Mouse (Mus musculus) heart, embryonic 16.5 days (tissue): ENCODE data around the gene Setd1b. TPM values are rescaled to one million over a fixed set of nuclear protein-coding genes. Genes with fewer than 3 reads are reported as not detected.

Experiments
- ATAC-seq: fragments of 200-750 bp; cut with Nextera tagmentation; replicated peaks from 2 replicates; pipeline ENCODE4 v1.8.0; 2017; ENCODE audit warnings: moderate number of reproducible peaks; ENCODE audit not compliant: insufficient read depth, low FRiP score; ENCODE audit errors: extremely low read depth
- H3K27ac ChIP-seq: fragments of 300-500 bp; sonication (generic); 2 replicates; pipeline ENCODE4 v1.5.1; 2014; ENCODE audit warnings: mild to moderate bottlenecking, low read length, control low read depth, moderate library complexity
- H3K27me3 ChIP-seq: fragments of 300-500 bp; sonication (generic); 2 replicates; pipeline ENCODE4 v1.6.1; 2014; ENCODE audit warnings: low read length, mixed read lengths; ENCODE audit not compliant: control insufficient read depth, insufficient read depth
- H3K36me3 ChIP-seq: fragments of 300-500 bp; sonication (generic); 2 replicates; pipeline ENCODE4 v1.6.1; 2014; ENCODE audit not compliant: control insufficient read depth, insufficient read depth
- H3K4me1 ChIP-seq: fragments of 300-500 bp; sonication (generic); 2 replicates; pipeline ENCODE4 v1.6.1; 2014; ENCODE audit warnings: low read length, mixed read lengths; ENCODE audit not compliant: control insufficient read depth, insufficient read depth
- H3K4me2 ChIP-seq: fragments of 300-500 bp; sonication (generic); 2 replicates; pipeline ENCODE4 v1.6.1; 2014; ENCODE audit warnings: low read depth, mild to moderate bottlenecking, control low read depth, low read length
- H3K4me3 ChIP-seq: fragments of 300-500 bp; sonication (generic); 2 replicates; pipeline ENCODE4 v1.5.1; 2014; ENCODE audit warnings: mild to moderate bottlenecking, control low read depth, low read length
- H3K9ac ChIP-seq: fragments of 300-500 bp; sonication (generic); 2 replicates; pipeline ENCODE4 v1.6.1; 2014; ENCODE audit warnings: low read length, control low read depth
- H3K9me3 ChIP-seq: fragments of 300-500 bp; sonication (generic); replicated peaks from 2 replicates; pipeline ENCODE4 v1.6.1; 2016; ENCODE audit warnings: low read length; ENCODE audit not compliant: control insufficient read depth
- WGBS: fragments of 180-500 bp; shearing (Covaris S2); extraction: QIAGEN DNeasy Blood & Tissue Kit; methylation state at CpG from one replicate; pipeline ENCODE4 v1.1.7; 2014; 5-methylcytosine and 5-hydroxymethylcytosine counted together
- polyA plus RNA-seq: library from polyadenylated mRNA; unstranded; fragments of >200 nt; fragmentation: Nextera tagmentation; extraction: Ambion mirVana; gene quantifications from 2 replicates; pipeline ENCODE4 v1.2.1, GENCODE M21; 2015

Gene Setd1b
- polyA plus RNA-seq, 1 experiment from 2014 or later, result 6.5 TPM

DNA sequence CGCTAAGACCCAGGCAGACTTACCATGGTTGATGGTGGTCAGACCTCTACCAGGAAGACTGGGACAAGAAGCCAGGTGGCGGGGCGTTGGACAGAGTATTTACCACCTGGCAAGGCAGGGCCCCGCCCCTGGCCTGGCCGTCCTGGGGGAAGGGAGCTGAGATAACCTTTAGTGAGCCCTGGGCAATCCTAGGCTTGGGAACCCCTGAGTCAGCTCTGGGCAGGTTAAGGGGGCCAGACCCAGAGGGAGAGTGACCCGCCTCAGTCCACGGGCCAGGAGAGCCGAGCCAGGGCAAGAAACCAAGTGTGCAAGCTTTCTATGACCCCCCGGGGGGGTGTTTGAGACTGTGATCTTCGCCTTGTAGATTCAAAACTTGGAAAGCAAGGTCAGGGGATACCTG lies 40.7 kb downstream of the Setd1b start, which contains the start of gene Hpd:
Hpd (minus strand) TSS at position 77 of the 400 bp plus-strand sequence.
- Histone ChIP-seq H3K4me3 (no peak within 1 kb of the TSS), H3K27ac (no peak within 1 kb of the TSS), H3K4me1 (no peaks in the 10 kb centered on the region), H3K9ac (no peak within 1 kb of the TSS), H3K9me3 (no peaks in the 10 kb centered on the region), H3K27me3 (no peaks in the 10 kb centered on the region), H3K4me2 (no peak within 1 kb of the TSS), H3K36me3 (no peaks in the 10 kb centered on the region)
- no peak for ATAC-seq
- 75% methylated on average over 10 of the region's 10 CpGs for WGBS

DNA sequence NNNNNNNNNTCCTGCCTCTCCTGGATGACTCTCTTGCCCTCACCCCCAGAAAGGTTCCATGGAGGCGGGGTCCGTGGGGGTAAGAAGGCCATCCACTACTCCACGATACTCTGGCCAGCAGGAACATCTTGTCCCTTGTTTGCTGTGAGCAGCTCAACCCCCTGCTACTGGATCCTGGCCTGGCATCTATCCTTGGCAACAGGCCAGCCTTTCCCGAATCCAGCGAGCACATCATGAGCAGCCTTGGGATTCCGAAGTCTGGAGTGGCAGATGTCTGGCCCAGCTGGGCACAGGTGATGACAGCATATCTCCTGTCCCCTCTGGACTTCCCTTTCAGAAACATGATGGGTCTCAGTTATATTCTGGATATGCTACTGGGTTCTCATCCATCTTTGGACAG lies 44.0 kb downstream of the Setd1b start:
- Histone ChIP-seq H3K9me3 (0 out of 2 replicates have a peak, but pooled peaks cover under 1% of the 10 kb centered on the region), H3K4me2 (no peak overlapping the region), H3K4me3 (no peak overlapping the region), H3K9ac (no peak overlapping the region), H3K36me3 (no peaks in the 10 kb centered on the region), H3K27me3 (no peaks in the 10 kb centered on the region), H3K27ac (no peak overlapping the region), H3K4me1 (no peaks in the 10 kb centered on the region)
- ATAC-seq, result peak; percentile 52
- 36% methylated on average over 6 of the region's 6 CpGs for WGBS

DNA sequence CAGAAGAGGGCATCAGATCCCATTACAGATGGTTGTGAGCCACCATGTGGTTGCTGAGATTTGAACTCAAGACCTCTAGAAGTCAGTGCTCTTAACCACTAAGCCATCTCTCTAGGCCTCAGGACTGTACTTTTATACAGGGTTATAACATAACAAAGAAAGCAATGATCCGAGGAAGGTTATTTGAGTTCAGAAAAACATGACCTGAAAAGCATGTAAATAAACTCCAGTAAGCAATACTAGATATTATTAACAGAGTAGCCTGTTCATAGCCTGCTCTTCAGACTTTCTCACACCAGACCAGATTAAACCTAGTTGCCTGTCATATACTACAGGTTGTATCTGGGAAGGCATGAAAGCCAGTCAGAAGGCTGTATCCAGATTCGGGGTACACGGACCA lies 45.3 kb downstream of the Setd1b start:
- WGBS, result 86% methylated on average over 3 of the region's 3 CpGs
- no peak overlapping the region for H3K9ac ChIP-seq
- no peak overlapping the region for H3K4me3 ChIP-seq
- no peak overlapping the region for H3K27ac ChIP-seq
- H3K36me3 ChIP-seq, result no peaks in the 10 kb centered on the region
- no peaks in the 10 kb centered on the region for H3K4me1 ChIP-seq
- no peak overlapping the region for H3K4me2 ChIP-seq
- H3K9me3 ChIP-seq, result 0 out of 2 replicates have a peak, but pooled peaks cover 5% of the 10 kb centered on the region
- ATAC-seq, result no peak
- no peaks in the 10 kb centered on the region for H3K27me3 ChIP-seq

DNA sequence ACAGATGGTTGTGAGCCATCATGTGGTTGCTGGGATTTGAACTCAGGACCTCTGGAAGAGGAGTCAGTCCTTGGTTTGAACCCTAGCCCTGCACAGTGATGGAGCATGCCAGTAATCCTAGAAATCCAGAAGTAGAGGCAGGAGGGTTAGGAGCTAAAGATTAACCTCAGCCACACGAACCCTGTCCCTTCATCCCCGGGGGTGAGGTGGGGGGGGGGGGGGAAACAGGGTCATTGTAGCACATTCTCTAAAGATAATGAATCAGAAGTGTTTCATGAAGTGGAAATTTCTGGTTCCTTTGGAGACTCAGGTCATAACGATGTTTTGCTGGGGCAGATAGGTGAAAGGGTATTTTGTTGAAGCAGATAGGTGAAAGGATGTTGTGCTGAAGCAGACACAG lies 48.9 kb downstream of the Setd1b start:
- Histone ChIP-seq H3K4me2 (no peak overlapping the region), H3K9me3 (0 out of 2 replicates have a peak, but pooled peaks cover 5% of the 10 kb centered on the region), H3K4me3 (no peak overlapping the region), H3K36me3 (no peaks in the 10 kb centered on the region), H3K27me3 (no peaks in the 10 kb centered on the region), H3K4me1 (no peaks in the 10 kb centered on the region), H3K9ac (no peak overlapping the region), H3K27ac (no peak overlapping the region)
- WGBS, result 67% methylated on average over 3 of the region's 3 CpGs
- ATAC-seq, result no peak

DNA sequence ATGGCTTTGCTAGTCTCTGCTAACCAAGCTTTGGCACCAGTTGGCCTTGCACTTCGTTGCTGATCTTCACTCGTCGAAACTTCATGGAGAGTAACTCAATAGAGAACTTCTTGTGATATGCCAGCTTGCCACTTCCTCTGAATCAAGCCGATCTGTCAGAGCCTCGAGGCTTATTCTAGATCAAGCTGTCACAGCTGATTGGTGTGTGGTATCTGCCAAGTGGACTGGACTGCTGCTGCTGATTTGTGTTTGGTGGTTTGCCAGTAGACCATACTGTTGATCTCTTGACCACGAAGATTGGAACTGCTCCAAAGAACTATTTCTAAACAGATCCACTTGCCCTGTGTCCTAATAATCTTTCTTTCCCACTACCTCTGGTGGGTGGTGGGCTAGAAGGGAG lies 49.4 kb downstream of the Setd1b start:
- no peaks in the 10 kb centered on the region for H3K4me1 ChIP-seq
- H3K27ac ChIP-seq, result no peak overlapping the region
- H3K27me3 ChIP-seq, result no peaks in the 10 kb centered on the region
- H3K4me3 ChIP-seq, result no peak overlapping the region
- 36% methylated on average over 6 of the region's 6 CpGs for WGBS
- 0 out of 2 replicates have a peak, but pooled peaks cover 5% of the 10 kb centered on the region for H3K9me3 ChIP-seq
- no peaks in the 10 kb centered on the region for H3K36me3 ChIP-seq
- no peak overlapping the region for H3K4me2 ChIP-seq
- no peak for ATAC-seq
- H3K9ac ChIP-seq, result no peak overlapping the region

DNA sequence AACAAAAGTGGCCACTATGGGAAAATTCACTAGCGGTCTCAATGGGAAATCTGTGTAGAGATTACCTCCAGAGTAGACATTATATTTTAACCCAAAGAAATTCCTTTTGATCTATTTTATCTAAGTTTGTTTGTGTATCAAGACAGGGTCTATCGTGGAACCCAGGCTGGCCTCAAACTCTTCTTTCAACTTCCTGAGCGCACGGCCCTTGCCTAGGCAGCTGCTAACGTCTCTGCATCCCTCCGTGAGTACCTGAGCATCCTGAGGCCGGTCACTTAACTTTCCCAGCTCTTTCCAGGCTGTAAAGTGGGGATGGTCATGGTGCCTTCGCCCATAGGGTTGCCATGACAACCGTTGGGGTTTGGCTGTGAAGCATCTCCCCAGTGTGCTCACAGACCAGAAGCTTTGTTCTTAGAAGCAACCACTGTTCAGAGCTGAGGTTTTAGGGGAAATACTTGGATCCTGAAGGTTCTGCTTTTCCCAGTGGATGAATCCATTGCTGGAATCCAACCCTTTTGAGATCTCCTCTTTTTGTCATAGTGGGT lies 50.7 kb downstream of the Setd1b start:
- Histone ChIP-seq H3K4me1 (no peaks in the 10 kb centered on the region), H3K27me3 (no peaks in the 10 kb centered on the region), H3K9ac (no peak overlapping the region), H3K4me2 (no peak overlapping the region), H3K4me3 (no peak overlapping the region), H3K9me3 (0 out of 2 replicates have a peak, but pooled peaks cover 5% of the 10 kb centered on the region), H3K27ac (no peak overlapping the region), H3K36me3 (no peaks in the 10 kb centered on the region)
- WGBS, result 62% methylated on average over 9 of the region's 9 CpGs
- ATAC-seq, result no peak

DNA sequence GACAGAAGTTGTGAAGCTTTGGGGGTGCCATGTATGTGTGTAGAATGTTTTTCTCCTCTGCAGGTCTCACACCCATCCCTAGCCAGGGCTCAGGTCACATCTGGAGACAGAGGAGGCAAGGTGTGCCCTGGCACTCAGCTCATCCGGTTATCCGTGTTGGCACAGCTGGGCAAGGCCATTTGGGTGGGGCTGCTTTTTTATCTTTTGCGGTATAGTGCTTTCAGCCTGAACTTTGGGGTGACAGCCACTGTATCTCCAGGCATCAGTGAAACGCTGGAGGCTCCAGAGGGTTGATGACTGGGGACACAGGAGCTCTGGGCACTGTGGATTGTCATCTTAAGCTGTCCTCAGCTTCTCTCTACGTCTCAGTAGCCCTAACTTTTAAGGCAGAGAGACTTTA lies 51.4 kb downstream of the Setd1b start:
- Histone ChIP-seq H3K4me3 (no peak overlapping the region), H3K9ac (no peak overlapping the region), H3K4me1 (no peaks in the 10 kb centered on the region), H3K36me3 (no peaks in the 10 kb centered on the region), H3K4me2 (no peak overlapping the region), H3K9me3 (0 out of 2 replicates have a peak, but pooled peaks cover 5% of the 10 kb centered on the region), H3K27me3 (no peaks in the 10 kb centered on the region), H3K27ac (no peak overlapping the region)
- 71% methylated on average over 5 of the region's 5 CpGs for WGBS
- ATAC-seq, result no peak

DNA sequence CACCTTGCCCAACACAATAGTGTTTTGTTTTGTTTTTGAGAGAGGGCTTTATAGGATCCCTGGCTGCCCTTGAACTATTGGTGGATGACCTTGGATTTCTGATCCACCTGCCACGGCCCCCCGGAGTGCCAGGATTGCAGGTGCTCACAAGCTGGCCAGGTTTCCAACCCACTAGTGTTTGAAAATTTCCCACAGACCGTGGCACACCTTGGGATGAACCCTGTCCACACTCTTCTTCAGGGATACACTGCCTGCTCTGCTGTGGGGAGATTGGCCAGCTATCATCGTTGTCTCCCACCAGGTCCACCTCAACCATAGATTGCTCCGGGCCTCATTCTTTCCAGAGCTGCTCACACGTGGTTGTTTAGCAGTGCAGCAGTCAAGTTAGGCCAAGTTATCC lies 52.9 kb downstream of the Setd1b start:
- Histone ChIP-seq H3K27ac (no peak overlapping the region), H3K9ac (no peak overlapping the region), H3K4me3 (no peak overlapping the region), H3K27me3 (no peaks in the 10 kb centered on the region), H3K4me2 (no peak overlapping the region), H3K9me3 (0 out of 2 replicates have a peak, but pooled peaks cover 5% of the 10 kb centered on the region), H3K4me1 (no peaks in the 10 kb centered on the region), H3K36me3 (no peaks in the 10 kb centered on the region)
- 80% methylated on average over 6 of the region's 6 CpGs for WGBS
- ATAC-seq, result no peak

DNA sequence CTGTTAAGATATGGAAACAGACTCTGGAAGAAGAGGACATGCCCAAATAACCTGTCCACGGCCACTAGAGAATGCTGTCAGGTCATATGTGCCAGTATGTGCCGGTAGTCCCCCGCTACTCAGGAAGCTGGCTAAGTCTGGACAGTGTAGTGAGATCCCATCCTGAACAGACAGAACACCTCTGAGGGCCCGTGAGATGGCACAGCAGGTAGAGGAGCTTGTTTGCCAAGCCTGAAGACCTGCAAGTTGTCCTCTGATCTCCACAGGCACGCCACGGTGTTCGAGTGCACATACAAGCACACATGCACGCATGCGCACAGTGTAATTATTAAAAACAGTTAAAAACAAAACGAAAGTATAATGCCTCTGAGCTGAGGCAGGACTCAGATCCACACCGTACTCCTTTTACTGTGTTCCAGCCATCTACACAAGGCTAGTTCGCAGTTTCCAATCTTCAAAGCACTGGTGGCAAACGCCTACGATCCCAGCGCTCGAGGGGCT lies 53.6 kb downstream of the Setd1b start:
- ATAC-seq, result no peak
- Histone ChIP-seq H3K4me2 (no peak overlapping the region), H3K9me3 (0 out of 2 replicates have a peak, but pooled peaks cover 5% of the 10 kb centered on the region), H3K27ac (no peak overlapping the region), H3K9ac (no peak overlapping the region), H3K4me3 (no peak overlapping the region), H3K27me3 (no peaks in the 10 kb centered on the region), H3K36me3 (no peaks in the 10 kb centered on the region), H3K4me1 (no peaks in the 10 kb centered on the region)
- WGBS, result 87% methylated on average over 16 of the region's 16 CpGs
